Mouse (Mus musculus) forebrain, embryonic 15.5 days (tissue): Measurements from ENCODE around the gene Crybg3. TPM values are rescaled to one million over a fixed set of nuclear protein-coding genes. Genes with fewer than 3 reads are reported as not detected.

ENCODE experiments used
- ATAC-seq: fragments of 200-750 bp; cut with Nextera tagmentation; replicated peaks from 2 replicates; pipeline ENCODE4 v1.8.0; 2017; ENCODE audit warnings: mild to moderate bottlenecking, moderate TSS enrichment, moderate library complexity
- H3K27ac ChIP-seq: fragments of 300-500 bp; sonication (generic); replicated peaks from 2 replicates; pipeline ENCODE4 v1.5.1; 2015; ENCODE audit warnings: mild to moderate bottlenecking, inconsistent platforms
- H3K27me3 ChIP-seq: fragments of 300-500 bp; sonication (generic); 2 replicates; pipeline ENCODE4 v1.6.1; 2015; ENCODE audit warnings: inconsistent platforms
- H3K36me3 ChIP-seq: fragments of 300-500 bp; sonication (generic); 2 replicates; pipeline ENCODE4 v1.6.1; 2015; ENCODE audit warnings: mild to moderate bottlenecking, inconsistent platforms
- H3K4me1 ChIP-seq: fragments of 300-500 bp; sonication (generic); 2 replicates; pipeline ENCODE4 v1.6.1; 2015; ENCODE audit warnings: inconsistent platforms
- H3K4me2 ChIP-seq: fragments of 300-500 bp; sonication (generic); replicated peaks from 2 replicates; pipeline ENCODE4 v1.6.1; 2015; ENCODE audit warnings: mild to moderate bottlenecking, inconsistent platforms
- H3K4me3 ChIP-seq: fragments of 300-500 bp; sonication (generic); 2 replicates; pipeline ENCODE4 v1.5.1; 2015; ENCODE audit warnings: mild to moderate bottlenecking, inconsistent platforms
- H3K9ac ChIP-seq: fragments of 300-500 bp; sonication (generic); replicated peaks from 2 replicates; pipeline ENCODE4 v1.6.1; 2015; ENCODE audit warnings: mild to moderate bottlenecking, inconsistent platforms
- H3K9me3 ChIP-seq: fragments of 300-500 bp; sonication (generic); 2 replicates; pipeline ENCODE4 v1.6.1; 2016; ENCODE audit warnings: inconsistent platforms
- WGBS: fragments of 180-500 bp; shearing (Covaris S2); methylation state at CpG from one replicate; pipeline ENCODE4 v1.1.7; 2015; ENCODE audit warnings: mixed read lengths; 5-methylcytosine and 5-hydroxymethylcytosine counted together
- polyA plus RNA-seq: library from polyadenylated mRNA; unstranded; fragments of >200 nt; fragmentation: Nextera tagmentation; extraction: Ambion mirVana; gene quantifications from 2 replicates; pipeline ENCODE4 v1.2.1, GENCODE M21; 2015

Gene Crybg3
- polyA plus RNA-seq, 1 experiment from 2014 or later = 2.2 TPM

DNA sequence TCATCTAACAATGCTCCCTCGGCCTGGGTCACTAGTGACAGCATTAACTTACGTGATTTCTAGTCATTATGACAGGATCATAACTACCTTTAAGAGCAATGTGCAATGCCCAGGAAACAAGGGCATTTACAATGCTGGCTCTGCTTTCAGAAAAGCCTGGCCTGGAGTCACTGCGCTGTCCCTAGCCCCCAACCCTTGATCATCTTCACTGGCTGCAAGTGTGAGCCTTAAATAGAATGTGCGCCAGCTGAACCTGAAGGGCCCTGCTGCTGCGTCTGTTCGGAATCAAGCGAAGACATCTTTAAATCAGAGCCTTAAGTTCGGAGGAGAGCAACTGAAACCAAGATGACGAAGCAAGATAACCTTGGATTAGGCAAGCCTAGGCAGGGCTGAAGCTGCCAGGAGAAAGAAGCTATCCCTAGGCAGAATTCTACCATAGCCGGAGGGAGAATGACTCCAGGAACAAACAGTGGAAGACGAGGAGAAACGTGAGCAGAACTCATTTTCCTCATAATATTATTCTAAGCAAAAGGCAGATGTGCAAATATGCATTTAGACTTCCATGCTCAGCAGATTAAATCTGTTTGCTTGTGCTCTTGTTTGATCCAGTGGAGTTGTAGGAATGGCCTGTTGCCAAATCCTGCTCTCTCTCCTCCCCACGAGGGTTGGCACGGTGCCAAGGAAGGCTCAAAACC is 52.7 kb downstream of the Crybg3 start:
- H3K36me3 ChIP-seq = no peaks in the 10 kb centered on the region
- no peaks in the 10 kb centered on the region for H3K9me3 ChIP-seq
- H3K4me2 ChIP-seq = no peak overlapping the region
- 53% methylated on average over 14 of the region's 14 CpGs for WGBS
- no peak overlapping the region for H3K9ac ChIP-seq
- no peaks in the 10 kb centered on the region for H3K27me3 ChIP-seq
- H3K27ac ChIP-seq = peak overlapping the region; percentile 65
- ATAC-seq = peak; percentile 67
- H3K4me3 ChIP-seq = no peak overlapping the region
- H3K4me1 ChIP-seq = peaks cover 18% of the 10 kb centered on the region

GRCm38 (mm10) chr16:59547466-59547865 is 53.3 kb downstream of the Crybg3 start:
- no peak overlapping the region for H3K4me3 ChIP-seq
- no peaks in the 10 kb centered on the region for H3K36me3 ChIP-seq
- WGBS = 26% methylated on average over 4 of the region's 4 CpGs
- H3K4me2 ChIP-seq = no peak overlapping the region
- H3K27ac ChIP-seq = peak overlapping the region; percentile 65; the same call in 1 of the 2 replicates
- no peak overlapping the region for H3K9ac ChIP-seq
- H3K27me3 ChIP-seq = no peaks in the 10 kb centered on the region
- no peaks in the 10 kb centered on the region for H3K9me3 ChIP-seq
- peaks cover 18% of the 10 kb centered on the region for H3K4me1 ChIP-seq
- ATAC-seq = peak; percentile 49

GRCm38 (mm10) chr16:59545360-59545759 is 55.4 kb downstream of the Crybg3 start:
- WGBS = 71% methylated on average over 2 of the region's 2 CpGs
- no peaks in the 10 kb centered on the region for H3K9me3 ChIP-seq
- H3K4me1 ChIP-seq = peaks cover 18% of the 10 kb centered on the region
- H3K9ac ChIP-seq = no peak overlapping the region
- H3K4me3 ChIP-seq = no peak overlapping the region
- H3K36me3 ChIP-seq = no peaks in the 10 kb centered on the region
- no peak overlapping the region for H3K27ac ChIP-seq
- H3K4me2 ChIP-seq = no peak overlapping the region
- no peaks in the 10 kb centered on the region for H3K27me3 ChIP-seq
- ATAC-seq = no peak

DNA sequence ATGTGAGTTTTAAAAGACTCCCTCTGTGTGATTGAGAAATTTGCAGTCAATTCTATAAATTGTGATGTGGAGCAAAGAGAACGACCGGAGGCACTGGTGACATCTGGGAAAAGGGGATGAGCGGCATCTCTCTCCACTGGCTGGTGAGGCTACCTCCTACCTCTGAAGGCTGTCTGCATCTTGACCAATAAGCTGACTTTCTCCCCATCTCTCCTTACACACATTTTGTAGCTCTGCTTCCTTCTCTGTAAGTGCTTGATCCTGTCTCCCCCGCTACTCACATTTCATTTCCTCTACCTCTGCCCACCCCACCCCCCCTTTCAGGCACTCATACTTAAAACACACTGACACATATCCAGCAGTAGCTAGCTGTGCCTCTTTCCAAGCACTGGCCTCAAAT is 59.4 kb downstream of the Crybg3 start:
- Histone ChIP-seq H3K4me3 (no peak overlapping the region), H3K9me3 (no peaks in the 10 kb centered on the region), H3K4me1 (no peaks in the 10 kb centered on the region), H3K27me3 (no peaks in the 10 kb centered on the region), H3K9ac (no peak overlapping the region), H3K27ac (no peak overlapping the region), H3K36me3 (no peaks in the 10 kb centered on the region), H3K4me2 (no peak overlapping the region)
- no peak for ATAC-seq
- 82% methylated on average over 4 of the region's 4 CpGs for WGBS

DNA sequence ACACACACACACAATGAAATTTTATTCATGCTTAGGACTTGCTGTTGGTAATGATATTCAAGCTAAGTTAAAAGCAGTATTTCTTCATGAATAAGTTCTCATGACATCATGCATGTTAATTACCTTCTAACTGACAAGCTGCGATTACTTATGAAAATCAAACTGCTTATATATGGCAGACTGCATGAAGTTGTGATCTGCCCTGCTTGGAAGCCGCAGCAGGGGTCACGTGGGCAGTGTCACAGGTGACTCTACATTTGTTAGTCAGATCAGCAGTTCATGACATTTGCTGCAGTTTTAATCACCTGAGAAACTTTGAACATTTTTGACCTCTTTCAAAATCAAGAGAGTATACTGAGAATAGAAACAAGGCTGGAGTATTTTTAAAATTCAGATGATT is 59.8 kb downstream of the Crybg3 start:
- Histone ChIP-seq H3K36me3 (no peaks in the 10 kb centered on the region), H3K27ac (no peak overlapping the region), H3K9me3 (no peaks in the 10 kb centered on the region), H3K4me3 (no peak overlapping the region), H3K27me3 (no peaks in the 10 kb centered on the region), H3K4me1 (no peaks in the 10 kb centered on the region), H3K9ac (no peak overlapping the region), H3K4me2 (no peak overlapping the region)
- peak; percentile 41; the same call in 1 of the 2 replicates for ATAC-seq
- 78% methylated on average over 3 of the region's 3 CpGs for WGBS

DNA sequence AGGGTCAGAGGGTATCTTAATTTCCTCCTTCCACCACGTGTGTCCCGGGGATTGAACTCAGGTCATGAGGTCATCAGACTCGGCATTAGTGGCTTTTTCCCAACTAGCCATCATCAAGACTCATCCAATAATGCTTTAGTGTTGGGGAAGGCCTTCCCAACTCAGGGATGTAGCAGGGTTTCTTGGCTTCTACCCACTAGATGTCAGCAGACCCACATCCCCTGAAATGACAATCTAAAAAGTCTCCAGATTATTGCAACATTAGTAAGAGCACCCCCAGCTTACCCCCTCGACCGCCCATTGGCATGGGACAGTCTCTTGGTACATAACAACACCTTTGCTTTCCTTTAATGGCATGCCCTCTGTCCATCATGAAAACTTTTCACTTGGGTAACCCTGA is 65.1 kb downstream of the Crybg3 start:
- WGBS = 89% methylated on average over 5 of the region's 5 CpGs
- H3K9me3 ChIP-seq = no peaks in the 10 kb centered on the region
- no peaks in the 10 kb centered on the region for H3K36me3 ChIP-seq
- H3K4me2 ChIP-seq = no peak overlapping the region
- no peaks in the 10 kb centered on the region for H3K27me3 ChIP-seq
- no peak overlapping the region for H3K4me3 ChIP-seq
- H3K4me1 ChIP-seq = no peaks in the 10 kb centered on the region
- no peak overlapping the region for H3K9ac ChIP-seq
- no peak for ATAC-seq
- no peak overlapping the region for H3K27ac ChIP-seq

DNA sequence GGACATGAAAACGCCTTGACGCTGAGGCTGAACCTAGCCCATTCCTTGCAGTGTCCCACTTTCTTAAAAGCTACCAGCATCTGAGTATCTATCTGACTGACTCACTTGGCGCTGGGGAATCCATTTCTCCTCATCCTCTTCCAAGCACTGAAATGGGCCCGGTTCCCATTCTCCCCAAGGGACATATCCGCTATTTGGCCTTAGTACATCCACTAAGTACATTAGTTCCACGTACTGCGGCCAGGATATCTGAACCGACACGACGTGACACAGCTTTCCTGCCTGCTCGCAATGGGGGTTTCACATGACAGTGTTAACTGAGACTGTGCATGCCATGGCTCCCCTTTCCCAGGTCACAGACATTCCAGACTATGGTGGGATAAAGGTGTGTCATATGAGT is 66.4 kb downstream of the Crybg3 start:
- WGBS = 93% methylated on average over 11 of the region's 11 CpGs
- no peak overlapping the region for H3K9ac ChIP-seq
- no peaks in the 10 kb centered on the region for H3K36me3 ChIP-seq
- H3K27me3 ChIP-seq = no peaks in the 10 kb centered on the region
- ATAC-seq = no peak
- no peaks in the 10 kb centered on the region for H3K4me1 ChIP-seq
- no peak overlapping the region for H3K27ac ChIP-seq
- no peak overlapping the region for H3K4me2 ChIP-seq
- H3K4me3 ChIP-seq = no peak overlapping the region
- no peaks in the 10 kb centered on the region for H3K9me3 ChIP-seq

GRCm38 (mm10) chr16:59532561-59532960 is 68.2 kb downstream of the Crybg3 start:
- no peak for ATAC-seq

GRCm38 (mm10) chr16:59531243-59531642 is 69.5 kb downstream of the Crybg3 start:
- Histone ChIP-seq H3K4me2 (no peak overlapping the region), H3K36me3 (no peaks in the 10 kb centered on the region), H3K27ac (no peak overlapping the region), H3K9ac (no peak overlapping the region), H3K27me3 (no peaks in the 10 kb centered on the region), H3K9me3 (no peaks in the 10 kb centered on the region), H3K4me1 (no peaks in the 10 kb centered on the region), H3K4me3 (no peak overlapping the region)
- WGBS = 84% methylated on average over 5 of the region's 5 CpGs
- ATAC-seq = no peak

More at GRCm38 (mm10) chr16:59532561-59532960, 68.2 kb downstream of the Crybg3 start:
- H3K9me3 ChIP-seq = no peaks in the 10 kb centered on the region
- H3K4me3 ChIP-seq = no peak overlapping the region
- no peaks in the 10 kb centered on the region for H3K36me3 ChIP-seq
- H3K27me3 ChIP-seq = no peaks in the 10 kb centered on the region
- no peaks in the 10 kb centered on the region for H3K4me1 ChIP-seq
- WGBS = 47% methylated on average over 3 of the region's 3 CpGs
- H3K27ac ChIP-seq = no peak overlapping the region
- H3K4me2 ChIP-seq = no peak overlapping the region
- no peak overlapping the region for H3K9ac ChIP-seq

GRCm38 (mm10) chr16:59529570-59529969 is 71.2 kb downstream of the Crybg3 start:
- ATAC-seq = no peak
- no peak overlapping the region for H3K4me2 ChIP-seq
- H3K27ac ChIP-seq = no peak overlapping the region
- WGBS = 93% methylated on average over 13 of the region's 13 CpGs
- H3K9me3 ChIP-seq = no peaks in the 10 kb centered on the region
- no peaks in the 10 kb centered on the region for H3K4me1 ChIP-seq
- no peaks in the 10 kb centered on the region for H3K36me3 ChIP-seq
- H3K27me3 ChIP-seq = no peaks in the 10 kb centered on the region
- H3K9ac ChIP-seq = no peak overlapping the region
- H3K4me3 ChIP-seq = no peak overlapping the region

DNA sequence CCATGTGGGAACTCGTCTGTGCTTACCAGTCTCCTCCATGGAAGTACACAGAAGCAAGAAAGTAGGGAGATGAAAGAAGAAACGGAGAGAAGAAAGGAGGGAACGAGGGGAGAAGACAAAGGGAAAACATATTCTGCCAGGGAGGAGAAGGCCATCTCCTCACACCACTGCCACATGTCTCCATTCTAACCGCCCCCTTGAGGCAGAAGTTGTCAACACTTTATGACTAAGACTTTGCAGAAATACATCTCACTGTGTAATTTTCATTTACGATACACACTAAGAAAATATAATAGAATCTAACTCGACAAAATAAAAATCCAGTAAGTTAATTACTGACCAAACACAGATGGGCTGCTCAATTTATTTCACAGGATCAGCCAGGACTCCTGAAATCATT is 73.8 kb downstream of the Crybg3 start:
- ATAC-seq = no peak
- Histone ChIP-seq H3K9ac (no peak overlapping the region), H3K27ac (no peak overlapping the region), H3K4me2 (no peak overlapping the region), H3K27me3 (no peaks in the 10 kb centered on the region), H3K4me1 (no peaks in the 10 kb centered on the region), H3K36me3 (no peaks in the 10 kb centered on the region), H3K9me3 (no peaks in the 10 kb centered on the region), H3K4me3 (no peak overlapping the region)
- 87% methylated on average over 6 of the region's 6 CpGs for WGBS

- H3K36me3 ChIP-seq = no peaks in the 10 kb centered on the region
Observed at GRCm38 (mm10) chr16:59521752-59522423, 78.9 kb downstream of the Crybg3 start.

More at GRCm38 (mm10) chr16:59521752-59522423, 78.9 kb downstream of the Crybg3 start:
- H3K9me3 ChIP-seq = no peaks in the 10 kb centered on the region
- H3K4me1 ChIP-seq = no peaks in the 10 kb centered on the region
- no peak overlapping the region for H3K27ac ChIP-seq
- no peak overlapping the region for H3K9ac ChIP-seq
- no peak for ATAC-seq
- no peaks in the 10 kb centered on the region for H3K27me3 ChIP-seq
- H3K4me2 ChIP-seq = no peak overlapping the region
- WGBS = 92% methylated on average over 16 of the region's 16 CpGs
- no peak overlapping the region for H3K4me3 ChIP-seq
